Comparison of ENCODE assay signal across 16 mouse cellular contexts in genomic region chr7:130419961-130420360, GRCm38 (mm10).
"Had no signal": no experiment of that assay in that cellular context is flagged by ENCODE, and none has a peak within 500 bp of the region (broad histone marks: within the 10 kb centered on the region; RNA-seq: fewer than 3 reads in every experiment).

No protein-coding gene starts in this region.

- H3K9ac ChIP-seq: limb, embryonic 12.5 days; liver, embryonic 14.5 days; neural tube, embryonic 15.5 days had no signal

- H3K27me3 ChIP-seq: limb, embryonic 12.5 days; neural tube, embryonic 15.5 days had no signal

- ATAC-seq: lung, postnatal 0 days had no signal

- H3K27ac ChIP-seq: layer of hippocampus, adult 2 months; limb, embryonic 12.5 days; liver, embryonic 14.5 days; midbrain, embryonic 10.5 days; neural tube, embryonic 15.5 days had no signal

- H3K4me3 ChIP-seq: layer of hippocampus, adult 2 months; limb, embryonic 12.5 days; midbrain, embryonic 10.5 days; myocyte; neural tube, embryonic 15.5 days had no signal

- H3K36me3 ChIP-seq: limb, embryonic 12.5 days; neural tube, embryonic 15.5 days had no signal

- H3K4me2 ChIP-seq: limb, embryonic 12.5 days; neural tube, embryonic 15.5 days had no signal

- DNase-seq: kidney, postnatal 10 days; kidney, postnatal 4 days; liver; lung, adult 2 months; lung, postnatal 4 days; midbrain, embryonic 14.5 days; right cerebral cortex, adult 18-20 months; right cerebral cortex, postnatal 25 days; thymus, postnatal 4 days had no signal

- H3K4me1 ChIP-seq: limb, embryonic 12.5 days; neural tube, embryonic 15.5 days had no signal

- H3K9me3 ChIP-seq: limb, embryonic 12.5 days; midbrain, embryonic 10.5 days; neural tube, embryonic 15.5 days had no signal
